Mouse (Mus musculus) E14TG2a.4 (cell line): ENCODE data around the gene Dock2.

Experiments used
- CTCF ChIP-seq: conservative IDR thresholded peaks from 2 replicates; pipeline ENCODE4 v1.5.1; 2014; ENCODE audit warnings: low read length
- NANOG ChIP-seq: IDR thresholded peaks from 2 replicates; pipeline ENCODE4 v1.6.1; 2014; ENCODE audit warnings: borderline replicate concordance, low read length, mixed read lengths
- POU5F1 ChIP-seq: IDR thresholded peaks from 2 replicates; pipeline ENCODE4 v1.6.1; 2014; ENCODE audit warnings: low read length, borderline replicate concordance

GRCm38 (mm10) chr11:34299550-34299949, 484.1 kb downstream of the Dock2 start:
- TF ChIP-seq CTCF (no peak), NANOG (no peak), POU5F1 (no peak)
